Mouse (Mus musculus): ENCODE measurements at regions not wholly inside any gene's neighbourhood (a gene's known extent, or its start where the extent isn't known, plus 50 kb on each side); places are given as distances from the start of the nearest gene placed in this dataset.
A peak's percentile ranks its signal among the peaks of the same experiment; 100 is the strongest.
"Not testable (repeated sequence)": the region's sequence is repeated elsewhere in the genome, so short reads cannot be mapped to it uniquely, and the experiment has no call there.

DNA sequence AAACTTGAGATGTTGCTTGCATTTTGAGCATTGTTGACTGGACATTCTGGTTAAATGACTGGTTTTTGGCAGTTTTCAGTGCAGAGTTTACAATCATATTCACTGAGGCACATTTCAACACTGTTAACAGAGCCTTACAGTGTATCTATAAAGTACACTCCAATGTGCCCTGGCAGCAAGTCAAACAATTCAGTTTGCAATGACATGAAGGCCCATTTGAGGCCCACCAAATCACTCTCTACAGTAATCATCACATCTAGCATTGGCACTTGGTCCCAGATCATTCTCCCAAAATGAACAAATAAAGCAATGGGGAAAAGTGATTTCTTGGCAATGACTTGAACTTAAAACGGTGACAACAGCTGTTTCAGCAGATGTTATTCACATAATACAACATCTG lies 1326.3 kb upstream of the Slc7a12 start:
- H3K4me3 ChIP-seq (replicated peaks) = no peak overlapping the region
- H3K9ac ChIP-seq (replicated peaks) = no peak overlapping the region
- ATAC-seq (ENCODE audit: low FRiP score) = peak; percentile 68
- no peaks in the 10 kb centered on the region for H3K9me3 ChIP-seq (replicated peaks)
- H3K4me1 ChIP-seq = no peaks in the 10 kb centered on the region
- H3K27me3 ChIP-seq (replicated peaks) = no peaks in the 10 kb centered on the region
- H3K36me3 ChIP-seq = no peaks in the 10 kb centered on the region
- H3K4me2 ChIP-seq = no peak overlapping the region
- WGBS = 39% methylated on average over 1 of the region's 1 CpGs
- no peak overlapping the region for H3K27ac ChIP-seq (replicated peaks)

- not testable (repeated sequence) for H3K9ac ChIP-seq (replicated peaks); H3K27ac ChIP-seq (replicated peaks); H3K27me3 ChIP-seq (replicated peaks); H3K36me3 ChIP-seq; H3K4me1 ChIP-seq; ATAC-seq (ENCODE audit: low FRiP score); H3K4me3 ChIP-seq (replicated peaks); H3K4me2 ChIP-seq; H3K9me3 ChIP-seq (replicated peaks)
- WGBS = 45% methylated on average over 1 of the region's 1 CpGs
These were observed 1312.1 kb upstream of the Slc7a12 start for GRCm38 (mm10) chr3:13168406-13168805.

Measured in neural tube, embryonic 15.5 days (tissue).